Mouse (Mus musculus): ENCODE data around the gene Grm1.

GRCm38 (mm10) chr10:10790458-10790857, 291.7 kb downstream of the Grm1 start:
- TF ChIP-seq CTCF (IDR thresholded peaks at IDR 0.05; ENCODE audit: low read depth, low read length) (no peak), POLR2A (IDR thresholded peaks at IDR 0.05; ENCODE audit: extremely low read depth, insufficient read depth, low read length) (no peak)
